Mouse (Mus musculus) thymus, adult 18-20 months (tissue): ENCODE data around the gene Gadd45a.

Experiments used
- DNase-seq, 2 experiments: peaks; one replicate each; pipeline ENCODE4 v3.0.0; 2022; ENCODE audit warnings: mixed read lengths in 2 of 2

Gadd45a gene

DNA sequence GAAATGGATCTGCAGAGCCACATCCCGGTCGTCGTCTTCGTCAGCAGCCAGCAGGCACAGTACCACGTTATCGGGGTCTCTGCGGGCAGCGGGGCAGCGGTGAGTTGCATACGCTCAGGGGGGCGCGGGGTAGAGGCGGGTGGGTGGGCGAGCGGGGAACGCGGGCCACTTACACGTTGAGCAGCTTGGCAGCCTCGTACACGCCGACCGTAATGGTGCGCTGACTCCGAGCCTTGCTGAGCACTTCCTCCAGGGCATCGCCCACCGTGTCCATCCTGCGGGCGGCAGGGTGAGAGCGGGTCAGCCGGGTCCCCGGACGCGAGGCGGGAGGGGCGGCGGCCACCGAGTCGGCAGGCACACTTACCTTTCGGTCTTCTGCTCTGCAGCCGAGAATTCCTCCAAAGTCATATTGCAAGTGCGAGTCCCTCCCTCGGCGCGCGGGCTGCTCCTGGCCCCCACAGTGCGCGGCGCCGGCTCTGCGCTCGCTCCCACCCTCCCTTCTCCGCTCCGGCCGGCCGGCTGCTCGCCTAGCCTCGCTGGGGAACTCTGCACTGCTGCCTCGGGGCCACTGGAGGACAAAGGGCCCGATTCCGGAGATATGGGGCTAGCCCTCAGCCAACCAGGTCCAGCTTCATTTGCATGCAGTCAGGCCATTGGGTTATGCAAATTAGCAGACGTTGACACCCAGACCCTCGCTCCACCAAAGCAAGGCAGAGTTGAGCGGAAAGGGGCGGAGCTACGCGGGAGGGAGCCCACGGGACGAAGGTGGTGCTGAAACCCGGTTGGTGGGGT is at the start of gene Gadd45a:
Gene Gadd45a (minus strand): TSS at position 621 of the 792 bp plus-strand sequence.
- DNase-seq, result peak; percentile 95 to 97

DNA sequence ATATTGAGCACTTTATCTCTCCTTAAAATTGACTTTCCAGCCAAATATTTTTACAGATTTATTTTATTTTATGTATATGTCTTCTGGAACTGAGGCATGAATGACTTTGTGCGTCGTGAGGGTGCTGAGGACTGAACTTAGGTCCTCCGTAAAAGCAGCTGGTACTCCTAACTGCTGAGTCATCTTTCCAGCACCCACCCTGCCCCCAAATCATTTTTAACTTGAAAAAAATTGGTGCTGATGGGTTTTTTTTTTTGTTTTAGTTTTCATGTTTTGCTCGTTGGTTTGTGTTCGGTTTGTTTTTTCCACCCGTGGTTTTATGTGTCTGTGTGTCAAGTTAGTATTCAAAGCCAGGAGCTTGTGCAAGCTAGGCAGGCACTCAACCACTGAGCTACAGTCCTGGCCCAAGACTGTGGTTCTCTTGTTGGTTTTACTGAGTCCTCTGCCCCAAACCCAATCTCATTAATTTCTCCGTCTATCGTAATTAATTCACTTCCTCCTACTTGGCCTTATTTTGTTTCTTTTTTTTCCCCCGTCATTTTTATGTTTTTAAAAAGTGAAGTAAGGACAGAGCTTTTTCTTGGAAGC is 48.7 kb upstream of the Gadd45a start:
- DNase-seq, result no peak

DNA sequence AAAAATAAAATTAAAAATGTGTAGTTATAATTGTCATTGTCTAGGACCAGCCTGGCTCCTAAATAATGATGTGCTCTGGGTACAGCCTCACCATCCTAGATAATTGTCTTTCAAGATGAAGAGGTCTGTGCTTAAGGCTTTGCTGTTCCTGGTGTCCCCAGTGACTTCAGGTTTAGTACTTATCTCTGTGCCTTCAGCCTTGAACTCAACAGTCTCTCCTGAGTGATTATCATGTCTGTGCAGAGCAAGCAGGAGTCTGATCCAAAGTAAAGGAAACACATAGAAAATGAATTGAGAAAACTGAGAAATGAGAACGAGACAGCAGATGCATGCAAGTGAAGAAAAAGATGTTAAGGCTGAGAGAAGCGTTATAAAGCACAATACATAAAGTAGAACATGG is 47.2 kb upstream of the Gadd45a start:
- DNase-seq, result no peak

DNA sequence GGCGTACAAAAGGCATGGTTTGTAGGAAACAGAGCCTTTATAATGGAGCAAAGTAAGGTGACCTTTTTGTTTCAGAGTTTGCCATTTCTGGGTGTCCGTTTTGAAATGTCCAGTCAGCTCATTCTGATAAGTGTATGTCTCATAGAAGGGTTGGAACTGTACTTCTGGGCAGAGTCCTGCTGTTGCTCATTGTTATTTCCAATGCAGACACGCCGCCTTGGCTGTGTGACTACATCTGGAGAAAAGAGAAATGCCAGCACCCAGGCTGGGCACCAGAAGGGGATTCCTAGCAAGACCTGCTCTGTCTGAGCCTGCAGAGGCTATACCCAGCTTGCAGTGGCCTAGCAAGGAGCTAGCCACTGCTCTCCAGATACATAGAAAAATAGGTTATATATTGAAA is 43.9 kb upstream of the Gadd45a start:
- no peak for DNase-seq

DNA sequence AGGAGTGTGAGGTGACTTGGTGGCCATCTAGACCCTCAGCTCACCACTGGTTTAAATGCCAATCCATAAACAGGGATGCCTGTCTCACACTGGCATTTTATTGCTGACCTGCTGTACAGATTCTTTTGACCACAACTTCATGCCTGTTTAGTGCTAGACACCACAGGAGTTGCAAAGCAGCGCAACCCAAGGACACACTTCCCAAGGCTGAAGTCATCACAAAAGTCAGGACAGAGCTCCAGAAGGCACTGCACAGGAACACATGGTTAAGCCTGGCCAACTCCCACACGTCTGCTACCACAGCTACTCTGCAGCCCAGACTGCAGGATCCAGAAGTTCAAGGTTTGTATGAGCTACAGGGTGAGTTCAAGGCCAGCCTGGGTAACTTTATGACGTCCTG is 40.8 kb upstream of the Gadd45a start:
- DNase-seq, result no peak

DNA sequence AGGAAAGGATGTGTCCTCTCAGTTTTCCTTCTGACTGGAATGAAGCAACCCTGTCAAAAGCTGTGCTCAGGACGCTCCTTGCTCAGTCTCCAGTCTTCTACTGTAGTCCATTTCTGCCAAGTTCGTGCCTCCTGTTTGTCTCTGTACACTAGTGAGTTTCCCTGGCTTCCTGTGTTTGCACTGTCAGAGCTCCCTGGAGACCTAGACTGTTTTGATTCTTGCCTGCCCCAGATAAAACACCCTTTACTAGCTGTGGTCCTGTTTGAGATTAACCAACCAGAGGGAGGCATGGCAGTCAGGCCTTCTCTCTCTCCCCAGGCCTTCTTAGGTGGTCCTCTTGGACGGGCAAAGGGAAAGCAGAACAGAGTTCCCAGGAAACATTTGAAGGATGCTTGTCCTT is 40.2 kb upstream of the Gadd45a start:
- DNase-seq, result no peak

DNA sequence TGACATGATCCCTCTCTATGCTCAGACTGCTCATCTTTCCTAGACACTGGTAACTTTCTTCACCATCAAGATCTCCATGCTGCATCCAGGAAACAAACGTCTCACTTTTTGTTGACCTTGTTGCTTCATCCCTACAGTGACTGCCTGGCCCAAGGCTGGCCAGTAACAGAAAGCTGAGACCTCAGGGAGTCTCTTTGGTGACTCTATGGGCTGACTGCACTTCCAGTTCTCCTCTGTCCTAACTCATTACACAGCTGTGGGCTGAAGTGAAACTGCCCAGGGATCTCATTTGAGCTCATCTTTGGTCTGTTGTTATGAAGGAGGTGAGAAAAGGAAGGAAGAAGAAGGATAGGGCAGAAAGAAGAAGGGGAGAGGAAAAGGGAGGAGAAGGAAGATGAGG is 39.1 kb upstream of the Gadd45a start:
- no peak for DNase-seq

DNA sequence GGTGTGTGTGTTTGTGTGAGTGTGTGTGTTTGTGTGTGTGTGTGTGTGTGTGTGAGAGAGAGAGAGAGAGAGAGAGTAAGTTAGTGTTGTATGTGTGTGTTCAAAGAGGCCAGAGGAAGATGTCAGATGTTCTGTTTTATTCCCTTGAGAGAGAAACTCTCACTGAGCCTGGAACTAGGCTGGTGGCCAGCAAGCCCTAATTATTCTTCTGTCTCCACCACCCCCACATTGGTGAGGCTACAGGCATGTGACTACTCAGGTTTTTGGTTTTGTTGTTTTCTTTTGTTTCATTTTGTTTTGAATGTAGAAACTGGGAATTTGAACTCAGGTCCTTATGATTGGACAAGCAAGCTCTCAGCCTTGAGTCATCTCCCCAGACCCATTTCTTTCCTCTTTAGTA is 37.6 kb upstream of the Gadd45a start:
- DNase-seq, result no peak

DNA sequence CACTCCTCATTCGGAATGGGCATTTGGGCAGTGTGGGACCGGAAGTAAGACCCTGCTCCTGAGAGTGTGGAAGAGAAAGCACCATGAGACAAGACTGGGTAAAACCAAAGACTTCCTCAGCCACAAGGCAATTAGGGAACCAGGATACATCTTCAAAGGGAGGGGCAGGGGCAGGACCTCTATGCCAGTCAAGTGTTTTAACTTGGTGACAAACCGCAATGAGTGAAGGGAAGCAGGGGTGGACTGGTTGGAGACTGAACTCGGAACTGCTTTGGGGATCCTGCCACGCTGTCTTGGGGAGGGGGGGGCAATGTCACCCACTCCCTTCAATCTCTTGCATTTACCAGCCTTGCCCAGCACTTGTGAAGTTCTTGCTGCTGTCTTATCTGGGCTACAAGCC is 36.7 kb upstream of the Gadd45a start:
- DNase-seq, result no peak

DNA sequence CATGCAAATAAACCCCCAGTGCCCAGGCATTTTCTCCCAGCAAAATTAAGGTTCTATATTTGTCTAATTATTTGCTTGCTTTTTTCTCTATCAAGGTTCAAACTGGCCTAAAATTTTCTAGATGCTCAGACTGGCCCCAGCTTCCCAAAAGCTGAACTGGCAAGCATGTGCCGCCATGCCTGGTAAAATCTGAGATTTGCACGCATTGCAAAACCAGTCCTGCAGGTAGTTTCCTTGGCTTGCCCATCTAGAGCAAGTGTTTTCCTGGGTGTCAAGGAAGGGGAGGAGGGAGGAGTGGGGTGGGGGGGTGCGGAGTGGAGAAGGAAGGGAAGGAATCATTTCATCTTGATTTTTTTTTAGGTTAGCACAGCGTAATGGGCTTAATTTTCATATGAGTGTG is 36.2 kb upstream of the Gadd45a start:
- no peak for DNase-seq

DNA sequence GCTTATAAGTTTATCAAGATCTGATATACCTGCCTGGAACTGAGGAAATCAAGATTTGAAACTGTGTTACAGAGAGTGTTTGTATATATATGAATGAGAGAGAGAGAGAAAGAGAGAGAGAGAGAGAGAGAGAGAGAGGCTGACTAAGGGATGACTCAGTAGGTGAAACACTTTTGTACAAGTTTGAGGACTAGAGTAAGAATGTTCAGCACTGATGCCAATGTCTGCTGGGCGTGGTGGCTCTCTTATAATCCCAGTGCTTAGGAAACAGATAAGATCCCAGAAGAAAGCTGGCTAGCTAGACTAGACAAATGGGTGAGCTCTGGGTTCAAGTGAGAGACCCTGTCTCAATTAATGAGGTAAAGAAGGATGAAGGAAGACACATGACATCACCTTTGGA is 34.4 kb upstream of the Gadd45a start:
- no peak for DNase-seq

DNA sequence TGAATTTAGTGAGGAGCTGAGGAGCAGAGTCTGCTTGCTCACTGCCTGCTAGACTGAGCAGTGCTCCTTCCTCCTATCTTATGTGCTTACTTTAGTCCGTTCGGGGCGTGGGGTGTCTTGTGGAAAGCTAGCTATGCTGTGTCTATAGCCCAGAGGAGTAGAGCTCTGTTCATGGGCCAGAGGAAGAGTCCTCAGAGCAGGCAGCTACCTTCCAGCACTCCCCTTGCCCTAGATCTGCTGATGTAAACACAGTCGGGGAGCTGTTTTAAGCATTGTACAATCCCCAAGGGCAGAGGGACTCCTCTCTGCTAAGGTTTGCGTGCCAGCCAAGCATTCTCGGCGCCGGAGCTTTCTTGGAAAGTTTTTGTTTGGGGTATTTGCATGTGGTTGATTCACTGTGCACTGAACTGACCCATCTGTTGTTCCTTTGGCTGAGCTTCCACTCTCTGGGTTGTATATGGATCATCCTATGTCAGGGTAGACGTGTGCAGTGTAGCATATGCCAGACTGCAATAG is 32.6 kb upstream of the Gadd45a start:
- DNase-seq, result no peak

DNA sequence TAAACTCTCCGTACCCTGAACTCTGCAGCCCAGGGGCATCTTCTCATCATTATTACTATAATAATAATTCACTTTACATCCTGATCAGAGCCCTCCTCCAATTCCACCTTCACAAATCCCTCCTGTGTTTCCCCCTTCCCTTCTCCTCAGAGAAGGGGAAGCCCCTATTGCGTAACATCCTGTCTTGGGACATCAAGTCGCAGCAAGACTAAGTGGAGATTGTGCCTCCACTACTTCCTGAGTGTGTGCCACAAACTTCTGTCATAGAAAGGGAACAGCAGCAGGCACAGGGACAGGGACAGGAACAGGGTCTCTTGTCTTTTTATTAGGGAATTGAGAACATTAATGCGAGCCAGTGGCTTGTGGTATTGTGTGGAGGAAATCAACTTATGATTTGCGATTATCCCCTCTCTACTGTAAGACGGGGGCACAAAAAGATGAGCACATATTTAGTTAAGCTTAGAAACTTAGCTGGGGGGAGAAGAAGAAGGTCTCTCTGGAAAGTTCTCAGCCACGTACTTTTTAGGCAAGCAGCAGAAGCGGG is 32.0 kb upstream of the Gadd45a start:
- DNase-seq, result no peak

DNA sequence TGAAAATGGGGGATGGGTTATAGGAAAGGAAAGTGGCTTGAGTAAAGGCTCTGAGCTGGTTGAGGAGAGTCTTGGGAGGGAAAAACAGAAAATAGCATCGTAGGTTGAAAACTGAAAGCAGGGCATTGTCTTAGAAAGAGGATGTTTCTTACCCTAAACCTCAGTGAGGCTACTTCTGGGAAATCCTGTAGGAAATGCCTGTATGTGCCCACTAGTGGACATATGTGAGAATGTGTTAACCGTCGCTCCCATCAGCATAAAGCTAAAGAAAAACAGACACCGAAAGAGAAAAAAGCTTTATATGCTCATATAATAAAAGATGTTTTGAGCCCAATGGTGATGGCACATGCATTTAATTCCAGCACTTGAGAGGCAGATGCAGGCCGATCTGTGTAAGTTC is 22.8 kb upstream of the Gadd45a start:
- no peak for DNase-seq

DNA sequence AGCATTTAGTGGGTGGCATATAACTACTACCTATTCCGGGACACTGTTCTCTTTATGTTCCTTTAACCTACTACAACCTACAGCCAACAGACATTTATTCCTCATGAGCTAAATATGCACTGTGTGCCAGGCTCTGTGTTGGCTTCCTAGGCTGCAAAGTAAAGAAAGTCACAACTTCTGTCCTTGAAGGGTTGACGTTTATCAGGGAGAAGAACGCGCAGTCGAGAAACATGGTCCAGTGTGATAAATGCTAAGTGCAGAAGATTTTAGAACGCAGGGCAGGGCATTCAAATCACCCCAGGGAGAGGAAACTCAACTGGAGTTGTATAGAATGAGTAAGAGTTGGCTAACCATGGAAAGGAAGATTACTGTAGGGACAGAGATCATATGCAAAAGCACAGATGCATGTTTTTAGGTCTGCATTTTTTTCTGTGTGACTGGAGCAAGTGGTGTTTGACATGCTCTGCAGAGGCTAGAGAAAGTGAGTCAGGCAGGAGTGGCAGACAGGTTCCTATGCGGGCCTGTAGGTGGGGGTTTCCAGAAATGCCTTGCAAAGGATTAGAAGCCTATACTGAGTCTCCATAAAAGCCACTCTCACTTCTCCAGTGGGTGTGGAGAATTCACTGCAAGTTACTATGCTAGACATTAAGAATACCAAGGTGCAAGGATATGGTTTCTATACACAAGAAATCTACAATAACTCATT is 20.9 kb upstream of the Gadd45a start:
- DNase-seq, result no peak

DNA sequence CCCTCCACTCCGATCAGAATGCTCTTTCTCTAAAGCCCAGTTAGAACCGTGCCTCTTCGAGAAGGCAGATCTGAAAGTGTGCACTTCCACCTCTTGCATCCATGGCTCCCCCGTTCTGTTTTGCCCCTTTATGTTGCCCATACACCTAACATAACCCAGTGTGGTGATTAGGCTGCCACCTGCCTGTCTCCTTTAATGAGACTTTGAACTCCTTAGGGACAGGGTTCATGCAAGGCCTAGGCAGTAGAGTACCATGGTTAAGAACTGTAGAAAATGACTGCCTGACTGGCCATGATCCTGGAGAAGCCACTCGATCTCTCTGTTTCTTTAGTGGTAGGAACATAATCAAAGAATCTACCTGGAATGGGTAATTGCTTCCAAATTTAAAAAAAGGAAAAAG is 20.3 kb upstream of the Gadd45a start:
- no peak for DNase-seq

DNA sequence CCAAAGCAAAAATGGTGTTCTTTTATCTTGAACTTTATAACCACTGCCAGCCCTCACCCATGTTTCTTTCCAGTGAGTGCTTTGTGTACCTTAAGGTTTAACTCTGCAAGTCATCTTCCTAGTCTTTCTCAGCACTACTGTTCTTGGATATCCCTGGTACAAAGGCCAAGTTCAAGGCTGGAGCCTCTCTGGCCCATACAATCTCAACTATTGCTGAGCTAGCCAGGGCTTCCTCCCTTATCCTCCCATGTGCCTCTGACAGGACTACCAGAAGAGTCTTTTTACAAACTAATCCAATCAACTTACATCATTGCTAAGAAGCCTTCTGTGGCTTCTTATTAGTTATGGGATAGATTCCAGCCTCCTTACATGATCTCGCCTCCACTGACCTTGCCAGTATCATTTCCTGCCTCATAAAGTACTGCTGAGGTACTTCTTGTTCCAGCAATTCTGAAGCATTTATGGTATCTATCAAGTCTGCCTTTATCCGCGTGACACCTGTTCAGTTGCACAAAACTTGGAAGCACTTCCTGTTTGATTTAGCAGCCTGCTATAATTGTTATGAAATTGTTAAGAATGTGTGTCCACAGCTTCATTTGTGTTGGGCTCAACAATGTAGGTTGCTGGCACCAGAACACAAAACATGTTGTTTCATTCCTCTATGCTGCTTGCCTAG is 19.8 kb upstream of the Gadd45a start:
- DNase-seq, result no peak

DNA sequence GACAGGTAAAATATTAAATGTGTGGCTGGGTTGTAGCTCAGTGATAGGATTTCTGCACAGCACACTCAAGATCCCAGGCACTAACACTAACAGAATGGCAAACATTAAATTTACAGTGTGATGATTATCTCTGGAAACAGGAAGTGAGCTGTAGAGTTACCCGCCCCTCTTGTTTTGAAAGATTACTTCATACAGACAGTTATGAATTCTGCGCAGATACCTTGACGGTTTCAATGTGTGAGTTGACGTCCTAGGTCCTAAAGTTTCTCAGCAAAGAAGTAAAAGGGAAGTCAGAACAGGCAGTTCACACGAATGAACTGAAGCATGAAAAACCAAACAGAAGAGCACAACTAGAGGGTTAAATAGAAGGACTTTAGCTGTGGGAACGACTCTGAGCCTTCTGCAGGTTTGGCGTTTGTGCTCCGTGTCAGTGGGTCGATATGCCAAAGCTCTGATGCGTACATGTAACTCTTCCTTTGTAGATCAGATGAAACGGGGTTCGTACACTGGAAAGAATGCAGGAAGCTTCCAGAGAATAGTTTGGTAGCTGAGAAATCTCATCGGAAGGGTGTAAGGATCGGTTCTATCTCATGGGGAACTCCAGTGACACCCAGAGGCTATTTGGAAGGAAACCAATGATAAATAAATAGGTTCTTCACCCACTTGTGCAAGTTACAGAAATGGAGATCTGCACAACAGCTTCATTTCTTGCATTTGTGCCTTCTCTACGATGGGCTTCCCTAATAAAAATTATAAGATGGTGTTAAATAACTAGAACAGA is 19.0 kb upstream of the Gadd45a start:
- DNase-seq, result no peak

DNA sequence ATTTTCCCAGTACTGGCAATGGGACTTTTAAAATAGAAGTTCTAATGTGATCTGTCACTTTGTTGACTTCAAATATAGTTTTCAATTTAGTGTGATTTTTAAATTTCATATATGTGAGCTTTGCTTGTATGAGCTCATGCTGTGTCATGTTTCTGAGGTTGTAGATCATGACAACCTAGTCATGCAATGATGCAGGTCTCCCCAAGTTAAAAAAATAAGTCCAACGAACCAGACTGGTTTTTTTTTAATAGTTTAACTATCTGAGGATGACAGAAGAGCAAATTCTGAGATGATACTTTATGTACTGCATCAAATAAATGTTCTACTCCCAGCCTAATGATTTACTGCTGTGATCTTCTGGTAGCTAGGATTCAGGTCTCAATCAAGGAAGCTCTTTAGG is 12.8 kb upstream of the Gadd45a start:
- no peak for DNase-seq

DNA sequence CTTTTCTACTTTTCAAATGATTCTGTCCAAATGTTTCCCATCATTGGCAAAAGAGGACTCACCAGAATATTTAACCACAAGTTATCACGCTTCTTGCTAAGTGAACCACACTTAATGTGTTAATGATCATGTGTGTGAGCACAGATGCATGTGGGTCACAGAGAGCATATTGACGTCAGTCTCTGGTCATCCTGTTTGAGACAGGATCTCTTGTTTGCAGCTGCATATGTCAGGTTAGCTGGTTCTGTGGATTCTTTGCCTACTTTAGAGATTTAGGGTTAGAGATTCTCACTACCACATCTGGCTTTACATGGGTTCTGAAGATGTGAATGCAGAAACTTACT is 12.4 kb upstream of the Gadd45a start:
- DNase-seq, result no peak

DNA sequence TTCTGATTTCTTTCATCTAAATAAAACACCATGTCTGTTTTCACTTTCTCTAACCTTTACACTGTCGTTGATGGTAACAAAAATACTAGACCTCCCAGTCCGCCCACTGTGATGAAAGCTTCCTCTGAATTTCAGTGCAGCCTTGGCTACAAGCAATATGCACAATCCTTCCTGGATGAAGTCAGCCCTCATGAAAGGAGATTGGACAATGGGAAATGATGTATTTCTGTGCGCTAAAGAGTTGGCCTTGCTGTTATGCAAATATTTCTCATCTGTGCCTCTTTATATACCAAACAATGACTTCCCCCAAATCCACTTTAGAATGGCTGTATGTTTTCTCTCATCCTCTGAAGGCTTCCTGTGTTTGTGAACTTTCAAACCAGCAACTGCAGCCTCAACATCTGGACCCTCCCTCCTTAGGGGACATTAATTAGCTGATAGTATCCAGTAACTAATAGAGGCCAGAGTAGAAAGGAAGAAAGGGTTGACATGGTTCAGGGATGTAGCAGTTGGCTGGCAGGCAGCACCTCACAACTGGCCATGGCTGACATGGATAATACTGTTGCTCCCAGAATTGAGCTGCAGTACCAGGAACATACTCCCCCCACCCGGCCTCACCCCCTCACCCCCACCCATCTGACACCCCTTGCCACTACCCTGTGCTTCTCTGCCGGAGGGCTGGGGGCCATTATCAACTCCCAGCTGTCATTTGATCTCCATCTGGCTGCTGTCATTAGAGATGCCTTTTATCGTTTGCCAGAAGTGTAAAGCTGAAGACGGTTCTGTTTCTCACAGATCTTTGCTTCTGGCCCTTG is 11.8 kb upstream of the Gadd45a start:
- DNase-seq, result no peak
